7 mouse cellular contexts compared by ENCODE assay signal in genomic region chr19:29100261-29100660, GRCm38 (mm10). TPM values are rescaled to one million over a fixed set of nuclear protein-coding genes. Genes with fewer than 3 reads are reported as not detected.
DNase-seq lines count a peak whose midpoint lies in the region; ATAC-seq and TF ChIP-seq lines count a peak whose summit lies in the region.

No protein-coding gene starts in this region.

- H3K4me1 ChIP-seq in lung, embryonic 14.5 days (ENCODE audit: insufficient read depth) = peaks cover 3% of the 10 kb centered on the region
- H3K4me1 ChIP-seq in erythroblast, embryonic 14.5 days (ENCODE audit: control insufficient read depth) = peaks cover 45% of the 10 kb centered on the region
- peaks cover 13% of the 10 kb centered on the region; the same call in 1 of the 2 replicates for H3K4me1 ChIP-seq in limb, embryonic 10.5 days

- peak overlapping the region; percentile 91 for H3K4me3 ChIP-seq in lung, embryonic 14.5 days (ENCODE audit: low read depth, low read length)
- peak overlapping the region; percentile 94 for H3K4me3 ChIP-seq in erythroblast, embryonic 14.5 days (replicated peaks)
- H3K4me3 ChIP-seq in limb, embryonic 10.5 days = peak overlapping the region; percentile 96

- no peaks in the 10 kb centered on the region for H3K36me3 ChIP-seq in lung, embryonic 14.5 days (ENCODE audit: insufficient read depth)
- H3K36me3 ChIP-seq in erythroblast, embryonic 14.5 days (ENCODE audit: control insufficient read depth) = peaks cover 48% of the 10 kb centered on the region
- peaks cover 5% of the 10 kb centered on the region; the same call in 1 of the 2 replicates for H3K36me3 ChIP-seq in limb, embryonic 10.5 days

- H3K27me3 ChIP-seq in lung, embryonic 14.5 days (ENCODE audit: insufficient read depth, low read length) = no peaks in the 10 kb centered on the region
- H3K27me3 ChIP-seq in erythroblast, embryonic 14.5 days (ENCODE audit: control insufficient read depth) = no peaks in the 10 kb centered on the region
- H3K27me3 ChIP-seq in limb, embryonic 10.5 days (ENCODE audit: low read depth, poor library complexity, severe bottlenecking) = no peaks in the 10 kb centered on the region

- DNase-seq in lung, embryonic 14.5 days = no peak
- no peak for DNase-seq in lung, adult 18-20 months
- DNase-seq in limb, embryonic 10.5 days (ENCODE audit: low spot score) = no peak
- peak; percentile 10 for DNase-seq in retina, embryonic 14.5 days (ENCODE audit: low spot score)
- DNase-seq in adrenal gland, postnatal 10 days = no peak
- DNase-seq in adrenal gland, adult 18-20 months (ENCODE audit: low spot score in 2 of 2) = no peak

- WGBS in lung, embryonic 14.5 days = 16% methylated on average over 8 of the region's 8 CpGs
- 31% methylated on average over 8 of the region's 8 CpGs for WGBS in limb, embryonic 10.5 days

- ATAC-seq in lung, embryonic 14.5 days (ENCODE audit: insufficient read depth) = no peak

- peak overlapping the region; percentile 71 for H3K27ac ChIP-seq in lung, embryonic 14.5 days (ENCODE audit: low read depth)
- H3K27ac ChIP-seq in limb, embryonic 10.5 days = peak overlapping the region; percentile 91

- H3K9me3 ChIP-seq in lung, embryonic 14.5 days (ENCODE audit: low read depth, low read length) = no peaks in the 10 kb centered on the region
- H3K9me3 ChIP-seq in erythroblast, embryonic 14.5 days (ENCODE audit: control insufficient read depth, low read length) = no peaks in the 10 kb centered on the region
- no peaks in the 10 kb centered on the region for H3K9me3 ChIP-seq in limb, embryonic 10.5 days (replicated peaks)

- peak overlapping the region; percentile 66 for H3K9ac ChIP-seq in lung, embryonic 14.5 days

- H3K4me2 ChIP-seq in lung, embryonic 14.5 days = peak overlapping the region; percentile 87

- TF ChIP-seq CTCF in lung, embryonic 14.5 days (IDR thresholded peaks at IDR 0.05; ENCODE audit: low read depth) = no peak

RNA-seq across cellular contexts. Expression of gene Rcl1, which starts 0.9 kb away (rescaled TPM):
- 60.7 and 61.5 TPM in 2 replicates for polyA plus RNA-seq in lung, embryonic 14.5 days (2014; fragmentation: Nextera tagmentation; extraction: Ambion mirVana)
- 1.2 and 1.6 TPM in 2 replicates for polyA plus RNA-seq in erythroblast, embryonic 14.5 days (2012)
- 84.4 and 105 TPM in 2 replicates for polyA plus RNA-seq in limb, embryonic 10.5 days (2016; fragmentation: Nextera tagmentation; extraction: Ambion mirVana)
- total RNA-seq in adrenal gland, postnatal 10 days (2021) = 10 to 100 TPM; 30.6 to 40.3 TPM
- total RNA-seq in adrenal gland, adult 18-20 months (2021) = 10 to 100 TPM; 18.5 to 28.8 TPM

RNA-seq across cellular contexts. Expression of gene Ak3, which starts 52.5 kb away (rescaled TPM):
- polyA plus RNA-seq in lung, embryonic 14.5 days (2014; fragmentation: Nextera tagmentation; extraction: Ambion mirVana) = 67.1 and 69.3 TPM in 2 replicates
- 0.16 and 0.30 TPM in 2 replicates for polyA plus RNA-seq in erythroblast, embryonic 14.5 days (2012)
- polyA plus RNA-seq in limb, embryonic 10.5 days (2016; fragmentation: Nextera tagmentation; extraction: Ambion mirVana) = 64.1 and 69.6 TPM in 2 replicates
- total RNA-seq in adrenal gland, postnatal 10 days (2021) = 100 to 1,000 TPM; 194 to 208 TPM
- total RNA-seq in adrenal gland, adult 18-20 months (2021) = 100 to 1,000 TPM; 132 to 214 TPM

Comparison
In these comparisons a context has a peak if more than half of its experiments do, and no peak if none do; other contexts are left out.
1. RNA of gene Rcl1, which starts 0.9 kb away (polyA plus RNA-seq): 84.4 to 105 TPM in limb, embryonic 10.5 days and 60.7 to 61.5 TPM in lung, embryonic 14.5 days; 1.2 to 1.6 TPM in erythroblast, embryonic 14.5 days; every median in the first group is over 10 times any median in the second.
2. RNA of gene Ak3, which starts 52.5 kb away (polyA plus RNA-seq): 64.1 to 69.6 TPM in limb, embryonic 10.5 days and 67.1 to 69.3 TPM in lung, embryonic 14.5 days; 0.16 to 0.30 TPM in erythroblast, embryonic 14.5 days; every median in the first group is over 10 times any median in the second.
3. Peak in every context shown above with its lines, with median percentiles within 50 percentile points of each other: H3K4me3 ChIP-seq.